Mouse (Mus musculus) hindbrain, embryonic 10.5 days (tissue): Measurements from ENCODE around the gene Ssh1. TPM values are rescaled to one million over a fixed set of nuclear protein-coding genes. Genes with fewer than 3 reads are reported as not detected.

Experiments used
- DNase-seq: peaks from one replicate; pipeline ENCODE4 v3.0.0-alpha.2; 2017; ENCODE audit warnings: low spot score
- H3K27ac ChIP-seq: fragments of 300-500 bp; sonication (generic); 2 replicates; pipeline ENCODE4 v1.5.1; 2016; ENCODE audit warnings: mild to moderate bottlenecking, moderate library complexity
- H3K27me3 ChIP-seq: fragments of 300-500 bp; sonication (generic); 2 replicates; pipeline ENCODE4 v1.6.1; 2016; ENCODE audit warnings: mild to moderate bottlenecking; ENCODE audit not compliant: poor library complexity, insufficient read depth, severe bottlenecking
- H3K36me3 ChIP-seq: fragments of 300-500 bp; sonication (generic); 2 replicates; pipeline ENCODE4 v1.6.1; 2016; ENCODE audit warnings: mild to moderate bottlenecking, moderate library complexity
- H3K4me1 ChIP-seq: fragments of 300-500 bp; sonication (generic); replicated peaks from 2 replicates; pipeline ENCODE4 v1.6.1; 2016; ENCODE audit warnings: mild to moderate bottlenecking
- H3K4me3 ChIP-seq: fragments of 300-500 bp; sonication (generic); 2 replicates; pipeline ENCODE4 v1.5.1; 2016; ENCODE audit warnings: mild to moderate bottlenecking, moderate library complexity
- H3K9me3 ChIP-seq: fragments of 300-500 bp; sonication (generic); 2 replicates; pipeline ENCODE4 v1.6.1; 2016; ENCODE audit warnings: mild to moderate bottlenecking, moderate library complexity
- WGBS: fragments of 180-500 bp; shearing (Covaris S2); methylation state at CpG from one replicate; pipeline ENCODE4 v1.1.7; 2016; 5-methylcytosine and 5-hydroxymethylcytosine counted together
- polyA plus RNA-seq: library from polyadenylated mRNA; unstranded; fragments of >200 nt; fragmentation: Nextera tagmentation; extraction: Ambion mirVana; gene quantifications from 2 replicates; pipeline ENCODE4 v1.2.1, GENCODE M21; 2016

Gene Ssh1
- polyA plus RNA-seq = 14.8 and 16.9 TPM in 2 replicates

DNA sequence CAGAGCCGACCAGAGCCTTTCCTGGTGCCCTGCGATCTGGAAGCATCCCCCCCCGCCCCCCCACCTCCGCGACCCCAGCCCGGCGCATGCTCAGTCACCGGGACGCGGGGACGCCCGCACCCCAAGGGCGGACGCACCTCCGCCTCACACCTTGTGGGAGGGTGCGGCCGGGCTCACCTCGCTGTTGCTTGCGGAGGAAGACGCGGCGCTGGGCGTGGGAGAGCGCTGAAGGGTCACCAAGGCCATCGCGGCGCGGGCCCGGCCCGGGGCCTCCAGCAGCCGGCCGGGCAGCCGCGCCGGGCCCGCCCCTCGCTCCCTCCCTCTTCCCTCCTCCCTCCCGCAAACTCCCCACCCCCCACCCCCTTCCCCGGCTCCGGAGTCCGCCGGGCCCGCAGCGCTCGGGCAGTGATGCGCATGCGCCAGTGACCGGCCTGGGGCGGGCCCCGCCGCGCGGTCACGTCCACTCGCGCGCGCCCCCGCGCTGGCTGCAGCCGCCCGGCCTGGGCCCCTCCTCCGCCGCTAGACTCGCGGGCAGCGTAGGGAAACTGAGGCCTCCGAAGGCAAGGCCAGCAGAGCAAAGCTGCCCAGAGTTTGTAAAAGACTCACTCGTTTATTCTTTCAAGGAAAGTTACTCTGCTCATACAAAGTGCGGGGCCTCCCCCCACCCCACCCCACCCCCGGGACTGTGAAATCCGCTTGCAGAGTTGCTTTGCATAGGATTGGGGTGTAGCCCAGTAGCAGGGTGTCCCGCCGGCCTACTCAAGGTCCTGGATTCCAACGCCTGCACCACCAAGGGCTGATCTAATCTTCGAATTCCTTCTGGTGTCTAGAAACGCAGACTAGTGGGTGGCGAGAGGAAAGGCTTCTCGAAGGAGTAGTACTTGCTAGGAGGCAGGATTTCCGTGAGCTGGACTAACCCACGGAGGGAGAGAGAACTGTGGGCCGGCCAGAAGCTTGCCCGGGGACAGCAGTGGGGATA, at the start of gene Ssh1:
Gene Ssh1, minus strand, starts transcription at position 408 of the 979 bp plus-strand sequence.
- no peaks in the 10 kb centered on the region for H3K27me3 ChIP-seq
- peaks cover 10% of the 10 kb centered on the region for H3K36me3 ChIP-seq
- H3K4me3 ChIP-seq = peak within 1 kb of the TSS; percentile 84
- peaks cover 50% of the 10 kb centered on the region for H3K4me1 ChIP-seq
- WGBS = 1% methylated on average over 83 of the region's 83 CpGs
- peak within 1 kb of the TSS; percentile 98 for H3K27ac ChIP-seq
- H3K9me3 ChIP-seq = no peaks in the 10 kb centered on the region
- DNase-seq = peak; percentile 90

DNA sequence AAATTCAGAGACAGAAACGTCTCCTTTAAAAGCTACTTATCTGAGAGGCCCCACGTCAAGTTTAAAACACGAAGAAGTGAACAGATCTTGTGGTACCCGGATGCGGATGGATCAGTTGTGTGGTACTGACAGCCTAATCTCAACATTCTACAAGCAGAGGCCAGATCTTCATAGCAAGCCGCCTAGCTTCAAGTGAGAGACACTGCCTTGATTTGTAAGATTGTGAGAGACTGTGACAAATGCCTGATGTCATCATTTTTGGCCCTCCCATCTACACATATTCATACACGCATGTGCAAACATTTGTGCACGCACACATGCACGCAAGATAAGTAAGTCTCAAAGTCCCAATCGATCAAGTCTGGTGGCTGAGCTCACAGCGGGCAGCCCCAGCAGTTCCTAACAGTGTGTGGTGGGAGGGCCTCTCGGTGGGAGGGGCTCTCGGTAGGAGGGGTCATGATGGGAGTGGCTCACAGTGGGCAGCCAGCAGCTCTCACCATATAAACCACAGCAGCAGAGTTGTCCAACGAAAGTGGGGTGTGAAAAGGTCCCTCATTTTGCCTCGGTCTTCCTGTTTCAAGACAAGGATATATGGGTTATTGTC, 47.7 kb upstream of the Ssh1 start:
- 0 out of 2 replicates have a peak, but pooled peaks cover 6% of the 10 kb centered on the region for H3K27me3 ChIP-seq
- H3K9me3 ChIP-seq = no peaks in the 10 kb centered on the region
- H3K36me3 ChIP-seq = no peaks in the 10 kb centered on the region
- peak; percentile 22 for DNase-seq
- 29% methylated on average over 15 of the region's 15 CpGs for WGBS
- H3K4me1 ChIP-seq = peaks cover 19% of the 10 kb centered on the region
- H3K4me3 ChIP-seq = no peak overlapping the region
- H3K27ac ChIP-seq = peak overlapping the region; percentile 41; the same call in 1 of the 2 replicates

DNA sequence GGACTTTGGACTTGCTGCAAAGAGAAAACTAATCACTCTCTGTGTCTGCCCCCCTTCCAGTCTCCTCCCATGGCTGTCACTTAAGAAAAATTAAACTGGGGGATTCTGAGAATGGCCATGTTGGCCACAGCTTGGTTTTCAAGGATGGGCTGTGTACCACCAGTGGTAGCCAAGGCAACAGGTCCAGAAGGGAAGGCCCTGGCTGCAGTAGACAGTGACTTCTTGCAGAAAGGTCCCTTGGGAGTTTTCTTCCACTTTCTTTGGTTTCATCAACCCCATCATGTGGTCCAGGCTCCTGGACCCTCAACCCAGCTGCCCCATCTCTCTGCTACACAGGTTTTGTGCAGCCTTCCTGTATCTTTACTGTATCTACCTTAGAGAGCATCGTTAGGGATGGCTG, 47.2 kb upstream of the Ssh1 start:
- no peak for DNase-seq
- Histone ChIP-seq H3K4me1 (peaks cover 23% of the 10 kb centered on the region), H3K4me3 (no peak overlapping the region), H3K9me3 (no peaks in the 10 kb centered on the region), H3K36me3 (no peaks in the 10 kb centered on the region), H3K27me3 (0 out of 2 replicates have a peak, but pooled peaks cover 6% of the 10 kb centered on the region), H3K27ac (no peak overlapping the region)
- WGBS = 73% methylated on average over 1 of the region's 1 CpGs

DNA sequence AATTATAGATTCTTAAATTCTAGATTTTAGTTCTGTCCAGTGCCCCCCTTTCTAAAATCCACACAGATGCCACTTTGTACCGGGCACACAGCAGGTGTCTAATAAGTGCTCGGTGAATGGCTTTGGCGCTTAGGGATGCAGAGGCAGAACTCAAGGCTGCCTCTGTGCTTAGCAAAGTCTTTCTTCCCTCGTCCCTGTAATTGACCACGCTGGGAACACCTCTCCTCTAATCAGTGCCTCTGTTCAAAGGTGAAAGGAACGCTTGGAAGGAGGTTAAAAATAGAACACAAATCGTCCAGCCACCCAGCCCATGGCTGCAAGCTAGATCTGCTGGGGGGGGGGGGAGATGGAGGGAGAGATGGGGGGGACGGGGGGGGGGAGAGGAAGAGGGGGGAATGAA, 46.8 kb upstream of the Ssh1 start:
- no peak overlapping the region for H3K27ac ChIP-seq
- peaks cover 26% of the 10 kb centered on the region for H3K4me1 ChIP-seq
- no peaks in the 10 kb centered on the region for H3K9me3 ChIP-seq
- H3K36me3 ChIP-seq = no peaks in the 10 kb centered on the region
- 39% methylated on average over 7 of the region's 8 CpGs for WGBS
- H3K4me3 ChIP-seq = no peak overlapping the region
- H3K27me3 ChIP-seq = 0 out of 2 replicates have a peak, but pooled peaks cover 6% of the 10 kb centered on the region
- no peak for DNase-seq

DNA sequence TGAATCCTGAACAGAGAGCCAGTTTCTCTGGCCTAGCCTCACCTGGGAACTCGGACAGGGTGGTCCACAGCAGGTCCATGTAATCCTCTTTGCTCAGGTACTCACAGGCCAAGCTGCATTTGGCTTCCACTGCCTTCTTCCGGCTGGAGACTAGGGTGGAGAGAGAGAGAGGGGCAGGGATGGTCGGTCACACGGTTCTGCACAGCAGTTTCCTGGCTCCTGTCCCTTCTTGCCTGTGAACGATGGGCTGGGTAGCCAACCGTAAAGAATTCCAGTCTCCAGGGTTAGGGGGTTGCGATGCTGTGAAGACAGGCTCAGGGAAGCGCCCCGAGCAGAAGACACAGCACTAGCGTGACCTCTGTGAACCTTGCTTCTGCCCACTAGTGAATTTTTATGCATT, 41.4 kb upstream of the Ssh1 start:
- no peak for DNase-seq
- Histone ChIP-seq H3K4me3 (no peak overlapping the region), H3K27me3 (no peaks in the 10 kb centered on the region), H3K27ac (peak overlapping the region; percentile 43; the same call in 1 of the 2 replicates), H3K4me1 (peaks cover 22% of the 10 kb centered on the region), H3K36me3 (peaks cover 5% of the 10 kb centered on the region; the same call in 1 of the 2 replicates), H3K9me3 (no peaks in the 10 kb centered on the region)
- WGBS = 41% methylated on average over 10 of the region's 10 CpGs

DNA sequence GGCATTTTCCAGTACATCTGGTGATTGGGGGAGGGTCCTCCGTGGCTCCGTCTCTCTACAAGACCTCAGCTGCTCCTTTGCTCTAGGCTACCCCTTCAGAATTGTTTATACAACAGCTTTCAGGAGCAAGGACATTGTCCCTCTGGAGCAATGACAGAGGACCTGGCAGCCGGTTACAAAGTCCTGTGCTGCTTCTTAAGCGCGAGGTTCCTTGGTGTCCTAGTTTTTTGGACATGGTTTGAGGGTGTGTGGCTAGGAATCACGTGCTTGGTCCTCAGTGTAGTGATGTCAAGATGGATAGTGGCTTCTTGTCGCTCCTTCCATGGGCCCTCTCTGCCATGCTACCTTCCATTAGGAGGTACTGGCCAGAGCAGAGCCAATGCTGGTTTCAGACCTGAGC, 40.7 kb upstream of the Ssh1 start:
- Histone ChIP-seq H3K9me3 (no peaks in the 10 kb centered on the region), H3K4me3 (no peak overlapping the region), H3K27ac (no peak overlapping the region), H3K4me1 (peaks cover 29% of the 10 kb centered on the region), H3K36me3 (peaks cover 5% of the 10 kb centered on the region; the same call in 1 of the 2 replicates), H3K27me3 (no peaks in the 10 kb centered on the region)
- 81% methylated on average over 7 of the region's 7 CpGs for WGBS
- DNase-seq = no peak

DNA sequence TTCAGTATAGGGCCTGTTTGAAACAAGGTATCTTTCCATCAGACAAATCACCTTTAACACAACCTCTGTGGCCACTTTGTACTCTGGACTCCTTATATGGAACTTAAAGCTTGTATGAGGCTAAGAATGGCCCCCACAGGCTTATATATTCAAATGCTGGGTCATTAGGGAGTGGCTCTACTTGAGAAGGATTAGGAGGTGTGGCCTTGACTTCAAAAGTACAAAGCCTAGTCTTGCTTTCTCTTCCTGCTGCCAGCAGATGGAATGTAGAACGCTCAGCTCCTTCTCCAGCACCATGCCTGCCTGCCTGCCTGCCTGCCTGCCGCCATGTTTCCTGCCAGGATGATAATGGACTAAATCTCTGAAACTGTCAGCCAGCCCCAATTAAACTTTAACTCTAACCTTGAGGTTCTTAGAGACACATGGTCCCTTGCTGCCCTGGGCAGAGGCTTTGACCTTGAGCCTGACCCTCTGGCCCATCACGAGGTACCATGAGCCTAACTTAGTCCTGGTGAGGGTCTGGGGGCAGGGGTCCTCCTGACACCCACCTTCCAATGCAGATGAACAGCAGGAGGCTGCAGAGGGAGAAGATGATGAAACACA, 38.6 kb upstream of the Ssh1 start:
- Histone ChIP-seq H3K9me3 (no peaks in the 10 kb centered on the region), H3K27ac (no peak overlapping the region), H3K36me3 (peaks cover 8% of the 10 kb centered on the region; the same call in 1 of the 2 replicates), H3K4me1 (peaks cover 30% of the 10 kb centered on the region), H3K4me3 (no peak overlapping the region), H3K27me3 (no peaks in the 10 kb centered on the region)
- no peak for DNase-seq
- WGBS = 89% methylated on average over 3 of the region's 3 CpGs

DNA sequence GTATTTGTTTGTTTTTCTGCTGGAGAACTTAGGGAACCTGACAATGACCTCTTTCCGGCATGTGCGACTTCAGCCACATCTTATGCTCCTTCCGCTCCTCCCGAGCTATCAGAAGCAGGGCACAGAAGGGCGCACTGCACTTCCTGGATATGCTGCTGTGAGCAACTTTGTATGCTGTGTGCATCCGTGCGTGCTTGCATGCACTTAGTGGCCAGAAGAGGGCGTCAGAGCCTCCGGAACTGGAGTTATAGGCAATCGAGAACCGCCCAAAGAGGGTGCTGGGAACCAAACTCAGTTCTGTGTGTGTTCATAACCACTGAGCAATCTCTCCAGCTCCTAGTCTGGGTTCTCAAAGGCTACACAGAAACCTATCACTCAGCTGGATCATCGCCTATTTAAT, 37.0 kb upstream of the Ssh1 start:
- Histone ChIP-seq H3K27me3 (no peaks in the 10 kb centered on the region), H3K4me3 (no peak overlapping the region), H3K27ac (peak overlapping the region; percentile 45; the same call in 1 of the 2 replicates), H3K4me1 (peaks cover 21% of the 10 kb centered on the region), H3K9me3 (no peaks in the 10 kb centered on the region), H3K36me3 (peaks cover 8% of the 10 kb centered on the region; the same call in 1 of the 2 replicates)
- 90% methylated on average over 12 of the region's 12 CpGs for WGBS
- DNase-seq = no peak

DNA sequence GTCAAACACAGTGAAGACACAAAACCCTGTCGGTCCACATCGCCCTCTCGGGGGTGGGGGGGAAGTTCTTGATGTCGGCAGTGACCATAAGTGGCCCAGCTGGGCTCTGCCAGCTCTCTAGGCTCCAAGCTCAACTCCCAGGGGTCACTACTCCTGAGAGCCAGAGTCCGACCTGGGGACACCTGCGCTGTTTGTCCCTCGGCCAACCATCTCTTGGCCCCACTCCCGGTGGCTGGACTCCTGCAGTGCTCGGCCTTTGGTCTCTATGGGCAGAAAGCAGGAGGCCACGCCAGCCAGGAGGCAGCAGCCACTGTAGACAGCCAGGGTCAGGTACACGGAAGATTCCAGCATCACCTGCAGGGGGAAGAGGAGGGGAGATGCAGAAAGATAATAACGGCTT, 34.4 kb upstream of the Ssh1 start:
- no peaks in the 10 kb centered on the region; the same call in 1 of the 2 replicates for H3K27me3 ChIP-seq

DNA sequence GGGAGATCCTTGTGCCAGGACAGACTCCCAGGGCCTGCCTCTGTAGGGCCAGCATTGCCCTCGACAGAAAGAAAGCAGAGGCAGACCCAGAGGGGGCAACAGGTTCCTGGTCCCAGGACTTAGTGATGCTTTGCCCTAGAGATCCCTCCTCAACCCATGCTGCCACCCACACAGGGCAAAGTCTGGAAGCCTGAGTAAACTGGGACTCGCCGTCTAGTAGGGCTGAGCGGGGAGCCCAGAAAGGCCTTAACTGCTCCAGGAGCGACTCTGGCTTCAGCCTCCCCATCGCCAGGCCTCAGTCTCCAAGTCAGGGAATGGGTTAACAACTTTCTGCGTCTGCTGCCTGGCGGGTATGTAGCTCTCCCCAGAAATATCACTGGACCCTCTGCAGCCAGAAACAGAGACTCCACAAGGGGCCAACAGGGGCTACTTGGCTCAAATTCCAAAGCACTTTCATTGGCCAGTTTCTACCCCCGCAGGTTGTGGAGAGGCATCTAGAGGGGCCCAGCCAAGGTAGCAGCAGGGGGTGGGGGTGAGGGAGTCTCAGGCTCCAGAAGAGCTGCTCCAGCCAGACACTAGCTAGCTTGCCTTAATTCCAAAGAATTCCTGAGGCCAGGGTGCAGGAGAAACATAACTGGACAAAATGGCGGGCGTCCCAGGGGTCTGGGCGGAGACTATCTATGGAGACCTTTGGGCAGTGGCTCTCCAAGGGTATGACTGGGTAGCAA, 33.7 kb upstream of the Ssh1 start:
- Histone ChIP-seq H3K36me3 (peaks cover 3% of the 10 kb centered on the region; the same call in 1 of the 2 replicates), H3K27me3 (no peaks in the 10 kb centered on the region; the same call in 1 of the 2 replicates), H3K27ac (no peak overlapping the region), H3K4me1 (peaks cover 26% of the 10 kb centered on the region), H3K9me3 (no peaks in the 10 kb centered on the region), H3K4me3 (no peak overlapping the region)
- WGBS = 87% methylated on average over 12 of the region's 12 CpGs
- DNase-seq = no peak

More for the DNA sequence above, 34.4 kb upstream of the Ssh1 start:
- no peak for DNase-seq
- 89% methylated on average over 12 of the region's 12 CpGs for WGBS
- H3K4me1 ChIP-seq = peaks cover 26% of the 10 kb centered on the region
- H3K27ac ChIP-seq = peak overlapping the region; percentile 5; the same call in 1 of the 2 replicates
- H3K4me3 ChIP-seq = no peak overlapping the region
- no peaks in the 10 kb centered on the region for H3K9me3 ChIP-seq
- H3K36me3 ChIP-seq = peaks cover 8% of the 10 kb centered on the region; the same call in 1 of the 2 replicates

DNA sequence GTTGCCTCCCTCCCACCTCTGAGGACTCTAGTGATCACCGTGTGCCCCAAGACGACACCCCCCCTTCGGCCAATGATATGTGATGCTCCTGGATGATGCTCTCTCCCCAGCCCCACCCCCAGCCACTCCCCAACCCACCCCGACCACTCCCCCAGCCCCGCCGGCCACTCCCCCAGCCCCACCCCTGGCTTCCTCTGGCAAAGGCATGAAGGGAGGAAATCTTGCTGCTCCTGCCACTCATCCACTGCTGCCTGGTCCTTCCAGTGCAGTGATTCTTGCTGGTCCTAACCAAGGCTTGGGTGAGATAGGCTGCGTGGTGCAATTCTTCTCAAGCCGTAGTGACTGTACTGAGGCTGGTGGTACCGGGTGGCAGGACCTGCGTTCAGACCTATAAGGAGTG, 31.2 kb upstream of the Ssh1 start:
- H3K4me1 ChIP-seq = peaks cover 18% of the 10 kb centered on the region
- DNase-seq = peak; percentile 21
- H3K27me3 ChIP-seq = no peaks in the 10 kb centered on the region; the same call in 1 of the 2 replicates
- 0 out of 2 replicates have a peak, but pooled peaks cover 3% of the 10 kb centered on the region for H3K36me3 ChIP-seq
- H3K4me3 ChIP-seq = peak overlapping the region; percentile 20
- no peaks in the 10 kb centered on the region for H3K9me3 ChIP-seq
- WGBS = 10% methylated on average over 10 of the region's 10 CpGs
- no peak overlapping the region for H3K27ac ChIP-seq

DNA sequence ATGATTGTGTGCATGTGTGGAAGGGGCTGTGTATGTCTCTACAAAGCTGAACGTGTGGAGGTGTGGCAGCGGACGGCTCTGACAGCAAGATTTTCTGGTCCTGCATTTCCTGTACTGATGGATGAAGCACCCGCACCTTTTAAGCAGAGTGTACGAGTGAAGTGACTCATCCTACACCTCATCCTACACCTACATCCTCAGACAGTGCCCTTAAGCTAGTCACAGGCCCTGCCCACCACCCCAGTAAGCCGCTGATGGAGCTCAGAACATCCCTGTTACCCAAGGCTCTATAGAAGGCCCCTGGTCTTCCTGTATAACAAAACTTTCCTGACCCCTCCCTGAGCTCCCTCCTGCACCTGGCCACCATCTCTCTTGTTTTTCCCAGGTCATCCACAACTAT, 30.7 kb upstream of the Ssh1 start:
- H3K27me3 ChIP-seq = no peaks in the 10 kb centered on the region; the same call in 1 of the 2 replicates
- H3K9me3 ChIP-seq = no peaks in the 10 kb centered on the region
- no peak for DNase-seq
- H3K4me3 ChIP-seq = peak overlapping the region; percentile 20; the same call in 1 of the 2 replicates
- peaks cover 14% of the 10 kb centered on the region for H3K4me1 ChIP-seq
- WGBS = 71% methylated on average over 6 of the region's 6 CpGs
- no peak overlapping the region for H3K27ac ChIP-seq
- H3K36me3 ChIP-seq = 0 out of 2 replicates have a peak, but pooled peaks cover 3% of the 10 kb centered on the region
